Mouse (Mus musculus): Measurements from ENCODE around the gene Tbc1d9b.

Tbc1d9b gene

DNA sequence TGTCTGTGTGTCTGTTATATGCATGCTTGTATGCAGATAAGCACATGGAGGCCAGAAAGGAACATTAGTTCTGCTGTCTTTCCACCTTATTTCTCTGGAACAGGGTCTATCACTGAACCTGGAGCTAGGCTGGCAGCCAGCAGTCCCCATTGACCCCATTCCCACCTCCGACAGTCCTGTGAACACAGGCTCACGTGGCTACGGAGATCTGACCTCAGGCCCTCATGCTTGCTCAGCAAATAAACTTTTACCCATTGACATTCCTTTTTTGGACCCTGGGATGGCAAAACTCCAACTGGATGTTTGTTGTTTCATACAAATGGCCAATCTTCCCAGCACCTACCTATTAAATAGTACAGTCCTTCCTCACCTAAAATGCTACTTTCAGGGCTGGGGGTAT, 45.2 kb downstream of the Tbc1d9b start:
- ATAC-seq (ENCODE audit: low TSS enrichment), result no peak

- ATAC-seq (ENCODE audit: low TSS enrichment), result peak; percentile 56
Observed at GRCm38 (mm10) chr11:50177111-50177510, 45.9 kb downstream of the Tbc1d9b start.

- ATAC-seq (ENCODE audit: low TSS enrichment), result 0 out of 2 replicates have a peak, but pooled peaks have one; percentile 17
Observed at GRCm38 (mm10) chr11:50178532-50179488, 47.6 kb downstream of the Tbc1d9b start.

- no peak for ATAC-seq (ENCODE audit: low TSS enrichment)
Observed at GRCm38 (mm10) chr11:50180478-50181231, 49.5 kb downstream of the Tbc1d9b start.

DNA sequence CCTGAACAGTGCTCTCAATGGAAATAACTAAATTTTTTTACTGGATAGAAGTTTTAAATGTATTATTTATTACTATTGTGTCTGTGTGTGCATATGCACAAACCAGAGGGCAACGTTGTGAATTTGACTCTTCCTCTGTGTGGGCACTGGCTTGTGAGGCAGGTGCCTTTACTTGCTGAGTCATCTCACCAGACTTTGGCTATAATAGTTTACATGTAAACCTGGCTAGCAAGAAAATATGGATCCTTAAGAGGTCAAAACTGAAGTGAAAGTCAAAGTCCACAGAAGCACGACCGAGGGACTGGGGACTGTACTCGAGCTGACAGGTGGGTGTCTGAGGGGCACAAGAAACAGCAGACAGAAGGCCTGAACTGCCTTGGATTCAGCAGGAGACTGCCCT, 51.5 kb downstream of the Tbc1d9b start:
- ATAC-seq (ENCODE audit: low TSS enrichment), result no peak

- ATAC-seq (ENCODE audit: low TSS enrichment), result no peak
Observed at GRCm38 (mm10) chr11:50184788-50185187, 53.6 kb downstream of the Tbc1d9b start.

- ATAC-seq (ENCODE audit: low TSS enrichment), result no peak
Observed at GRCm38 (mm10) chr11:50188682-50189081, 57.5 kb downstream of the Tbc1d9b start.

DNA sequence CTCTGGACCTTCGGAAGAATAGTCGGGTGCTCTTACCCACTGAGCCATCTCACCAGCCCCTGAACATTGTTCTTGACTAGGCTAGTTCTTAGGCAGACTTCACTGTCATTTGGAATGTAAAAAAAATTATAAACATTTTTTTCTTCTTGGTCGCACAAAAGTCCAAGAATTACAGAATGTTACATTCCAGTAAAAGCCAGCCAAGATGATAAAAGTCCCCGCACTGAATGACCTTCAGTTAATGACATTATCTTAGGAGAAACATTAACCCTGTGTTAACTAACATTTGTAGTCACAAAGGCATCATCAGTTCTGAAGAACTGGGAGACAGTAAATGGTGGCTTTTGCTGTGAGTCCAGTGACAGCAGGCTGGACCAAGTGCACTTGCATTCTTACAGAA, 59.2 kb downstream of the Tbc1d9b start:
- no peak for ATAC-seq (ENCODE audit: low TSS enrichment)

DNA sequence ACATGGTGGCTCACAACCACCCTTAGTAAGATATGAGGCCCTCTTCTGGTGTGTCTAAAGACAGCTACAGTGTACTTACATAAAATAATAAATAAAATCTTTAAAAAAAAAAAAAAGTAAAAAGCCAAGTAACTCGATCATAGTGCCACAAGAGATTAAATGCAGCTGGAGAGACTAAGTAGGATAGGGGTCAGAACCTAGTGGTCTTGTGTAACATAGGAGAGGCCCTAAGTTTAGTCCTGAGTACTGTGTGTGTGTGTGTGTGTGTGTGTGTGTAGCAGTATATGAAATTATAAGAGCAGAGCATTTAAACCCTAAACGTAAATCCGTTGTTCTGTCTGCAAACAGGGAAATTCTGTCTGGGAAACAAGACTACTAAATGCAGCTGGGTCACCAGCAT, 61.1 kb downstream of the Tbc1d9b start:
- no peak for ATAC-seq (ENCODE audit: low TSS enrichment)

- no peak for ATAC-seq (ENCODE audit: low TSS enrichment)
Observed at GRCm38 (mm10) chr11:50194070-50194469, 62.9 kb downstream of the Tbc1d9b start.

- no peak for ATAC-seq (ENCODE audit: low TSS enrichment)
Observed at GRCm38 (mm10) chr11:50194793-50195192, 63.6 kb downstream of the Tbc1d9b start.

- no peak for ATAC-seq (ENCODE audit: low TSS enrichment)
Observed at GRCm38 (mm10) chr11:50197500-50197899, 66.3 kb downstream of the Tbc1d9b start.

- ATAC-seq (ENCODE audit: low TSS enrichment), result no peak
Observed at GRCm38 (mm10) chr11:50198219-50198846, 67.1 kb downstream of the Tbc1d9b start.

- no peak for ATAC-seq (ENCODE audit: low TSS enrichment)
Observed at GRCm38 (mm10) chr11:50198916-50199315, 67.7 kb downstream of the Tbc1d9b start.

DNA sequence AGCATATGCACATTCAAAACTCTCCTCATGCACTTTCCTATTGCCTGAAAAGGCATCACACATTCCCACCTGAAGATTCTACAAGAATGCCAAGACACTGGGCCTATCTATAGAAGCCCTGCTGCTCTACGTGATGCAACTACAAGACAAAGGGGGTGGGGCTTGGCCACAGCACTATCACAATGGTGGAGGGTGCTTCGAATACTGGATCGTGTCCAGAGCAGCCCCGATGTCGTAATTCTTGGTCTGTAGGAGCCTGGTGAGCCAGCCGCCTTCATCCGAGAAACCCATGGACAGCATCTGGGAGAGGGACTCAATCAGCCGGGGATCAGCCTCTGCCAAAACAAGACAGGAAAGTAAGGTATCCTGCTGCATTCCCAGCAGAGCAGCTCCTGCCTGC, 69.4 kb downstream of the Tbc1d9b start:
- peak; percentile 2; the same call in 1 of the 2 replicates for ATAC-seq (ENCODE audit: low TSS enrichment)

GRCm38 (mm10) chr11:50201590-50201989, 70.4 kb downstream of the Tbc1d9b start:
- ATAC-seq (ENCODE audit: low TSS enrichment), result no peak

DNA sequence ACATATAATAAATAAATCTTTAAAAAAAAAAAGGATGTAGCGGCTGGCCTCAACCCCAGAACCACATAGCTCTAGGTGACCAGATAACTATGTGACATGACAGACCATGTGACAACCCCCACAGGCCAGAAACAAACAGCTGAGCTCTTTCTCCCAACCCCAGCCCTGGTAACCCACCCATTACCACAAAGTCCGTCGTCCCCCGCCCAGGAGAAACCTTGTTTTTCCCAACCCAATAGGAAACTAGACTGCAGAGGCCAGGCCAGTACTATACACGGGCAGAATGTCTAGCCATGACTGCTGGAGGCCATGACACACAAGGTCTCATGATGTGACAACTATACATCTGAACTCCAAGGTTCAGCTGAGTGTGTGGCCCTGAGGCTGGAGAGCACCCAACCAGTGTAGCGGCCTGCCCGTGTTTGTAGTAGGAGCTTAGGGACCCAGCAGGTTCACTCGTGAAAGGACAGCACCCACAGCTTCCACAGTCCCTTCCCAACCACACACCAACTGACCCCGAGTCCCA, 72.2 kb downstream of the Tbc1d9b start:
- ATAC-seq (ENCODE audit: low TSS enrichment), result no peak

DNA sequence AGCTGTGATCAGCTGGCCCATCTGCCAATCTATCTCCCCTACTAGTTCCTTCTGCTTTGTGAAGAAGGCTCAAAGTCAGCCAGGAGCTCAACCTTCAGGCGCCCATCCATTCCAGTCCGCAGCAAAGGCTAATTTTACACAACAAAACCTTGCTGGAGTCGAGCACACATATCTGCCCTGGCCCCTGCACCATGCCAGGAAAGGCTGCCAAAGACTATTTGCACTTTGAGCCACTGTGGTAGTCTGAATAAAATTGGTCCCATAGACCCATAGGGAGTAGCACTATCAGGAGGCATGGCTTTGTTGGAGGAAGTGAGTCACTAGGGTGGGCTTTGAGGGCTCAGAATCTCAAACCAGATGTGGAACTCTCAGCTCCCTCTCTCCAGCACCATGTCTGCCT, 74.2 kb downstream of the Tbc1d9b start:
- no peak for ATAC-seq (ENCODE audit: low TSS enrichment)

- no peak for ATAC-seq (ENCODE audit: low TSS enrichment)
Observed at GRCm38 (mm10) chr11:50206037-50206436, 74.8 kb downstream of the Tbc1d9b start.

DNA sequence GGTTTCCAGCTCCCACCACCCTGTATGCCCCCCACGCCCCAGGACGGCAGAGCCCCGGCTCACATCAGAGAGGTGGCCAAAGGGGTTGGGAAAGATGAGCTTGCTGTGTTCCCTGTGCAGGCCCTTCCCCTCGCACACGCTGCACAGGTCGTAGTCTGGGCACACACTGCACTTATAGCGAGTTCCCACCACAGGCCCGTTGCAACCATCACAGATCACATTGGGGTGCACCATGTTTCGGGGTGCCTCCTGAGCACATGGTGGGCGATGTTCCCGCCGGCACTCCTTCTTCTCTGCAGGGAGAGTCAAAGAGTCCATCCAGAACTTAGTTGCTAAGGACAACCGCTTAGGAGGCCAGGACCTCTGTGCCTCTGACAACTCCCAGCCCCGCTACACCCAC, 76.1 kb downstream of the Tbc1d9b start:
- no peak for ATAC-seq (ENCODE audit: low TSS enrichment)

DNA sequence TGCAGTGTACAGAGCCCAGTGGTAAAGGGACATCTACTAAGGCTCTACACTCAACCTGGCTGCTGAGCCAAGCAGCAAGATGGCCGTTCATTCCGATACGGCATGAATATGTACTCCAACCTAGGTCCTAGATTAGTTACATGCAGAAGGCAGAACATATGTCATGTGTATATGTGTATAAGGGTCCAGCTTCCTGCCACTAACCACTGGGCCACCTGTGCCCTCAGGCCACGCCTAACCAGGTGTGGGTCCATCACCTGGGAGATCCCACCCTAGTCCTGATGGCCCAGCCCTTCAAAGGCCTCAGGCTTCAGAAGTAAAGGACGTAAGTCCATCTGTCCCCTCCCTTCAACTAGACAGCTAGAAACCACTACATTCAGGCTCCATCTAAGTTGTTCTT, 76.8 kb downstream of the Tbc1d9b start:
- ATAC-seq (ENCODE audit: low TSS enrichment), result no peak

GRCm38 (mm10) chr11:50210101-50210504, 78.9 kb downstream of the Tbc1d9b start:
- ATAC-seq (ENCODE audit: low TSS enrichment), result peak; percentile 82
